Mouse (Mus musculus): Measurements from ENCODE around the gene Bdp1.
"Not testable (repeated sequence)": the region's sequence is repeated elsewhere in the genome, so short reads cannot be mapped to it uniquely, and the experiment has no call there.

Bdp1 gene

GRCm38 (mm10) chr13:100103748-100104254 lies at the start of gene Bdp1:
Gene Bdp1, minus strand, starts transcription at chr13:100104070.
- DNase-seq (ENCODE audit: inconsistent age in 2 of 2, low spot score in 1 of 2): peak; percentile 93 to 98

GRCm38 (mm10) chr13:100152659-100153058 lies 48.8 kb upstream of the Bdp1 start:
- DNase-seq (ENCODE audit: inconsistent age in 2 of 2, low spot score in 1 of 2): peak in 1 of 2 experiments; percentile 51

- no peak for DNase-seq (ENCODE audit: inconsistent age in 2 of 2, low spot score in 1 of 2)
Measured at GRCm38 (mm10) chr13:100141646-100142314, 37.9 kb upstream of the Bdp1 start.

GRCm38 (mm10) chr13:100125258-100125643 lies 21.4 kb upstream of the Bdp1 start:
- no peak for DNase-seq (ENCODE audit: inconsistent age in 2 of 2, low spot score in 1 of 2)

GRCm38 (mm10) chr13:100124423-100125257 lies 20.8 kb upstream of the Bdp1 start, which contains the start of gene Smn1:
Gene Smn1, plus strand, starts transcription at chr13:100124852.
- DNase-seq (ENCODE audit: inconsistent age in 2 of 2, low spot score in 1 of 2): peak; percentile 95 to 98

- peak in 1 of 2 experiments; percentile 28 for DNase-seq (ENCODE audit: inconsistent age in 2 of 2, low spot score in 1 of 2)
Measured at GRCm38 (mm10) chr13:100123970-100124369, 20.1 kb upstream of the Bdp1 start.

- peak in 1 of 2 experiments; percentile 63 for DNase-seq (ENCODE audit: inconsistent age in 2 of 2, low spot score in 1 of 2)
Measured at GRCm38 (mm10) chr13:100112218-100112972, 8.5 kb upstream of the Bdp1 start.

GRCm38 (mm10) chr13:100107652-100108472 lies 4.0 kb upstream of the Bdp1 start, which contains the start of gene Serf1:
Gene Serf1, plus strand, starts transcription at chr13:100108012.
- DNase-seq (ENCODE audit: inconsistent age in 2 of 2, low spot score in 1 of 2): peak; percentile 88 to 96

- no peak for DNase-seq (ENCODE audit: inconsistent age in 2 of 2, low spot score in 1 of 2)
Measured at GRCm38 (mm10) chr13:100103052-100103658, 715 bp downstream of the Bdp1 start.

GRCm38 (mm10) chr13:100098808-100099207 lies 5.1 kb downstream of the Bdp1 start:
- DNase-seq (ENCODE audit: inconsistent age in 2 of 2, low spot score in 1 of 2): no peak

GRCm38 (mm10) chr13:100071473-100071872 lies 32.4 kb downstream of the Bdp1 start:
- DNase-seq (ENCODE audit: inconsistent age in 2 of 2, low spot score in 1 of 2): no peak

- DNase-seq (ENCODE audit: inconsistent age in 2 of 2, low spot score in 1 of 2): no peak
Measured at GRCm38 (mm10) chr13:100067821-100068220, 36.0 kb downstream of the Bdp1 start.

GRCm38 (mm10) chr13:100063936-100064335 lies 39.9 kb downstream of the Bdp1 start:
- DNase-seq (ENCODE audit: inconsistent age in 2 of 2, low spot score in 1 of 2): no peak

GRCm38 (mm10) chr13:100057738-100058137 lies 46.1 kb downstream of the Bdp1 start:
- DNase-seq (ENCODE audit: inconsistent age in 2 of 2, low spot score in 1 of 2): not testable (repeated sequence)

GRCm38 (mm10) chr13:100026013-100026412 lies 77.9 kb downstream of the Bdp1 start:
- no peak for DNase-seq (ENCODE audit: inconsistent age in 2 of 2, low spot score in 1 of 2)

- DNase-seq (ENCODE audit: inconsistent age in 2 of 2, low spot score in 1 of 2): no peak
Measured at GRCm38 (mm10) chr13:100016891-100017290, 87.0 kb downstream of the Bdp1 start.

- DNase-seq (ENCODE audit: inconsistent age in 2 of 2, low spot score in 1 of 2): peak in 1 of 2 experiments; percentile 10
Measured at GRCm38 (mm10) chr13:100015937-100016336, 87.9 kb downstream of the Bdp1 start.

- DNase-seq (ENCODE audit: inconsistent age in 2 of 2, low spot score in 1 of 2): peak; percentile 90 to 93
Measured at GRCm38 (mm10) chr13:100014906-100015895, 88.7 kb downstream of the Bdp1 start, which contains the start of gene Mccc2. Gene Mccc2, minus strand, starts transcription at chr13:100015639.

Data from adrenal gland, adult (tissue).